Mouse (Mus musculus) C3H10T1/2 (cell line): ENCODE results near the gene Il21r. TPM values are rescaled to one million over a fixed set of nuclear protein-coding genes. Genes with fewer than 3 reads are reported as not detected.

Experiments
- polyA plus RNA-seq, 2 experiments: library from polyadenylated mRNA; unstranded; fragments of >200 nt; fragmentation: generic; extraction: Trizol; gene quantifications; one replicate each; pipeline ENCODE4 v1.2.1; 2012; ENCODE audit warnings: missing spikeins in 2 of 2

Il21r gene
- not detected for polyA plus RNA-seq

GRCm38 (mm10) chr7:125603185-125603631, at the start of gene Il21r:
Gene Il21r (plus strand): TSS chr7:125603429.

Other genes starting within 250 kb of the Il21r start
- 1 to 10 TPM; 3.6 to 5.9 TPM for gene Kdm8, start 158.8 kb upstream of the Il21r start, polyA plus RNA-seq
- gene Nsmce1, start 111.8 kb upstream of the Il21r start, polyA plus RNA-seq = 100 to 1,000 TPM in 1 of 2 experiments, 10 to 100 TPM in 1; 94.3 to 136 TPM
- gene Il4ra, start 51.3 kb upstream of the Il21r start, polyA plus RNA-seq = 10 to 100 TPM; 14.4 to 17.5 TPM
- gene Gtf3c1, start 104.4 kb downstream of the Il21r start, polyA plus RNA-seq = 10 to 100 TPM; 10.2 to 28.5 TPM
- gene D430042O09Rik, start 104.5 kb downstream of the Il21r start, polyA plus RNA-seq = 10 to 100 TPM in 1 of 2 experiments, 1 to 10 TPM in 1; 1.5 to 10.6 TPM